Mouse (Mus musculus): ENCODE data around the gene Otud3.

GRCm38 (mm10) chr4:138948257-138948656, 34.5 kb upstream of the Otud3 start:
- TF ChIP-seq POLR2A (IDR thresholded peaks at IDR 0.05; ENCODE audit: borderline replicate concordance, control insufficient read depth, low read depth, low read length): no peak
- TF ChIP-seq CTCF (IDR thresholded peaks at IDR 0.05; ENCODE audit: control insufficient read depth, insufficient read depth, low read length): no peak
